Mouse (Mus musculus) testis, postnatal 10 days (tissue): ENCODE measurements around the gene Anxa11.
"Not testable (repeated sequence)": the region's sequence is repeated elsewhere in the genome, so short reads cannot be mapped to it uniquely, and the experiment has no call there.

Source experiments
- DNase-seq: peaks from one replicate; pipeline ENCODE4 v3.0.0; 2021; ENCODE audit warnings: low spot score

Anxa11 gene

DNA sequence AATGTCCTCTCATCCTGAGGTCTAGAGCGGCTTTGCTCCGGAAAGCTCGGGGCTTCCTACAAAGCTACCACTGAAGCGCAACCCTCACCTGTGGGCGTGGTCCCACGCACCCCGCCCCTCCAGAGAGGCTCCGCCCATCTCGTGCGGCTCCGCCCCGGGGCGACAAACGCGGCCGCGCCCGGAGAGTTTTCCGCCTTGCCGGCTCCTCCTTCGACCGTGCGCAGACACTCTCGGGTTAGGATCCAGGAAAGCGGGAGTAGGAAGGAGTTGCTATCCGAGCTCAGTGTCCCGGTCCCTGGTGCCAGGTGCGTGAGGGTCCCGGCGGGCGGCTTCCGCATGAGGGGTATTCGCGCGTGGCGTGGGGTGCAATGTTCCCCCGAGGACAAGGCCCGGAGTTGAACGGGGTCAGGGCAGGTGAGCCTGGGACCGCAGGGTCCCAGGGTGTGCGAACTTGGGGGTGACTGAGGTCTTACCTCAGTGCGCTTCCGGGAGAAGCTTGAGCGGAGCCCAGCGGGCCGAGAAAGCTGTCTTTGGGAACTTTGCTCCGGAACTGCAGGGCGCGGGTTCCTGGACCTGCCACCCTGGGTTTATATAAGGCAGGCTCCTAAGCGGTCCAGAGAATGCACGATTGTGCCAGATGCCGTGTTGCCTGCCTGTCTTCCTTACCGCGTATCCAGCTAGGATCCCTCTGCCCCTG is at the start of gene Anxa11:
Gene Anxa11 (plus strand): TSS at position 166 of the 697 bp plus-strand sequence.
- DNase-seq, result peak; percentile 93

DNA sequence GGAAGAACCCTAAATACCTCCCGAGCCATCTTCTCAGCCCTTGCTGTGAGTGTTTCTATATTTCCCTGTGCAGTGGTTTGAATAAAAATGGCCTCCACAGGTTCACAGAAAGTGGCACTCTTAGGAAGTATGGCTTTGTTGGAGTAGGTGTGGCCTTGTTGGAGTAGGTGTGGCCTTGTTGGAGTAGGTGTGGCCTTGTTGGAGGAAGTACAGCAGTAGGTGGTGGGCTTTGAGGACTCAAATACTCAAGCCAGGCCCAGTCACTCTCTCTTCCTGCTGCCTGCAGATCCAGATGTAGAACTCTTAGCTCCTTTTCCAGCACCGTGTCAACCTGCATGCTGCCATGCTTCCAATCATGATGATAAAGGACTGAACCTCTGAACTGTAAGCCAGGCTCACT is 47.6 kb upstream of the Anxa11 start:
- no peak for DNase-seq

DNA sequence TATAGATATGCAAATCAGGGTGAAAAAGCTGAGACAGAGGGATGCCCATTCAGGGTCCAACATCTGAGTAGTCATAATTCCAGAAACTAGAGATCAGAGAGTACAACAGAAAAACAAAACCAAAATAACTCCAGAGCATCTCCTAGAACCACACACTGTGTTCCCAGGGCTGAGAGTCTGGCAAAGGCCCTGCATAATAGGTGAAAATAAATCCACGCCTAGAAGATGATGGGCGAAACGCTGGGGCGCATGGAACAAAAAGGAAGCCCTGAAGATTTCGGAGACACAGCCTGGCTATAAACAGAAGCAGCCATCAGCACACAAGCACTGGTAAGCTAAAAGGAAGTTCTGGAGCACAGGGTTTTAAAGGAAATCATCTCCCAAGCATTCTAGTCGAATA is 46.9 kb upstream of the Anxa11 start:
- no peak for DNase-seq

DNA sequence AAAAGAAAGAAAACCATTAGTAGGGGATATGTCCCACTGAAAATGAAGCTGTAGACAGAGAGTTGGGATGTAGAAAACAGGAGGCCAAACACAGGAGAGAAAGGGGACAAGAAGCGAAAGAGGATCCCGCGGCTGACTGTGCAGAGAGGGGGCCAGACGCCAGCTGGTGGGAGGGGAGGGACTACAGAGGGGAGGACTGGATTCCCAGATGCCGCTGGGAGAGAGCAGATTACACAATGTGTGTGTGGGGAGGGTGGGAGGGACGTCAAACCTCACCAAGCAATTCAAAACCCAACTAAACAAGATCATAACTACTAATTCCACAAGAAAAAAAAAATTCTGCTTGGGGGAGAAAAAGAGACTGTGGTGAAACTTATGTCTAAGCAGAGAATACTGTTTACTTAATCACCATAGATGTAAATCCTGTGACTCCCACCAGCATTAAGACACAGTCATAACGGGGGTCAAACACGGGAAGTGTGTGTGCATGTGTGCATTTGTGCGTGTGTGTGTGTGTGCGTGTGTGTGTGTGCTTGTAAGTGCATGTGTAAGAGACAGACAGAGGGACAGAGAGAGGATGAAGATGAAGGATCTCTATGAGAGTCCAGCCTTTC is 46.3 kb upstream of the Anxa11 start:
- DNase-seq, result peak; percentile 77

DNA sequence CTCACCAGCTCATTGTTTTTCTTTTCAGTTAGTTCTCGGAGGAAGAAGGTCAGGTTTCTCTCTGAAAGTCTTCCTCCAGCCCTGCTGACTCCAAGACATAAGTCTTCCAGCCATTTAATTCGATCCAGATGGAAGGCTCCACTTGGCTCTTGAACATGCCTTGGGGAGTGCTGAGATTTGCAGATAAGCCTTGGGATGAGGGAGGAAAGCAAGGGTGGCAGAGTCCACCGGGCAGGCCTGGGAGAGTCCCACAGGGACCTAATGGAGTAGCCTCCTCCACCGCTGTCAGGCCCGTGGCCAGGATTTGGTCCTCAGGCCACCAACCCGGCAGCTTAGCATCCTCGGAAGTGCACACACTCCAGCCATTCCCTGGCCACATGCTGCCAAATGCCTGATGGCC is 45.3 kb upstream of the Anxa11 start:
- DNase-seq, result no peak

DNA sequence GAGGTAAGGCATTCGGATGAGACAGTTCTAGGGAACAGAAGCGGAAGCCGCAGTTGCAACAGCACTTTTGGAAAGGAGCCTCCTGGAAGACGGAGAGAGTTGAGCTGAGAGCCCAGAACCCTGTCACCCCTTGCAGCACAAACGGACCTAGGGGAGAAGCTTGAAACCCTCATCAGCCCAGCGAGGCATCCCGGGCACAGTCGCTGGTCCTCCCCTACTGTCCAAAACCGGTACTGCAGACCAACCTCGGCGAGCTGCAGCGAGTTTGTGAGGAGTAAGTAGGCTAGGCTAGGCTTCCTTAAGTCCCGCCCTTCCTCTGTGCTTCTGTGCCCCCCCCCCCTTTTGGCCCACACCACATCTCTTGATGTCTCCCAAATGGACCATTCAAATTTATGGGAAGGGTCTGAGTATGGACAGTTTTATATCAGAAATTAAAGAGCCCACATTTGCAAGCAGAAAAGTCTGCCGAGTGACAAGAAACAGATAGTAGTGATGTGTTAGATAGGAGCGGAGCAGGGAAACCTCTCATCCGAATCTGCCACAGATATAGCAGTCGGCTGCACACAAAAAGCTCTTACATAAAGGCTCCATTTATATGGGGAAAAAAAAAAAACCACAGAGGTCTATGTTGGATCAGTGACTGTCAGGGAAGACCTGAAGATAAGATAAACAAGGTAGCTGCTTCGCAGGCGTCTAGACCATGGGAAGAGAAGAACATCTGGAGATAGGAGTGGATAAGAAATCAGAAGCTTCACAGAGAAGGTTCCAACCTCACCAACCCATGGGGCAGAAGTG is 41.6 kb upstream of the Anxa11 start:
- DNase-seq, result peak; percentile 94

DNA sequence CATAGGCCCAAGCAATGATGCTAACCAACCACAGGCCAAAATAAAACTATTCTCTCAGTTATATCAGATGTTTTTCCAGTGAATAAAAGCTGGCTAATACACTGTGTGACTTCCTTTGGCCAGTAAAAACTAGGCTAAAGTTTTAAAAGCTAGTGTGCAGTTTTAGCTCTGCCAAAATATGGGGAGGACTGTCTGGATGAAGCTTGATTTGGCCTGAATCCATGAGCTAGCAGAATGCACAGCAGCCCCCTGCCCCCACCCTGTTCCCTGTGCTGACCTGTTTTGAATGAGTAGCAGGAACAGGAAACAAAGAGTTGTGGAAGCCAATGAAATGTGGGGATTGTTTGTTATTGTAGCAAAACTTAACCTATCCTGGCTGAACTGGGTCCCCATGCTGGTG is 39.4 kb upstream of the Anxa11 start:
- no peak for DNase-seq

DNA sequence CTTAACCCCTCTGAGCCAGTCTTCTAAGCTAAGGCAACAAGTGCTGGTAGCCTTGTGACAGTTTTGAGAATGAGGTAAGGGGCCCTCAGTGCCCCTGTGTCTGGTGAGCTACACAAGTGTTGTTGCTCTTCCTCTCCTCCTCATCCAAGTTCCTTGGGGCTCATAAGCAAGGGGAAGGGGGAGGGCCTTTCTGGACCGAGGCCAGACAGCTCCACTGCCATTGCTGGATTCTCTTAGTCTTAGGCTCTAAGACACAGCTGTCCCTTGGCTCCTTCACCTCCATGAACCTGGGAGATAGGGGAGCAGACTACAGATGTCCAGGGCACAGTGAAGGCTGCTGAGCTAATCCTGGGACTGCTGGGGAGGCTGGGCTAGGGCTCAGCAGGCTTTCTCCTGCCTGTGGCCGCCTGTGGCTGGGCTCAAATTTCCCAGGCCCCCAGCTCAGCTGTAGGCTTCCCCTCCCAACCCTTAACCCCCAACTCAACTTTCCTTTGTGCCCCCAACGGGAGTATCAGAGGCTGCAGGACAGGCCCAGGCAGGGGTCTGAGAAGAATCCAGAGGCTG is 38.6 kb upstream of the Anxa11 start:
- DNase-seq, result no peak

DNA sequence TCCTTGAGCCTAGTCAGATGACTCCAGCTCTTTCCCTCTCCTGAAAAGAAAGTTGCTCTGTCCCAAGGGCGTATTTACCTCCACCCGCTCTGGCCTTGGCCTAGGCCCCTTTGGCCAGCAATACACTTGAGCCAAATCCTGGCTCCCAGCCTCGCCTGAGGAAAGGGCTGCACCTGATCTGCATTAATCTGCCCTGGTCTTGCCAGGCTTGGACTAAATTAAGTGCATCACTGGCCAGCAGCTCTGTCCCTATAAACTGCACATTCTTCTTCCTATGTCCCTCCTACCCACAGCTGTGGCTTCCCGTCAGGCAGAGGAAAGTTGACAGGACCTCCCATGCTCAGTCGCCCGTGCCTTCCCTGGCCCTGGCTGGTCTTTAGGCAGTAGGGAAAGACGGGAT is 36.1 kb upstream of the Anxa11 start:
- peak; percentile 63 for DNase-seq

DNA sequence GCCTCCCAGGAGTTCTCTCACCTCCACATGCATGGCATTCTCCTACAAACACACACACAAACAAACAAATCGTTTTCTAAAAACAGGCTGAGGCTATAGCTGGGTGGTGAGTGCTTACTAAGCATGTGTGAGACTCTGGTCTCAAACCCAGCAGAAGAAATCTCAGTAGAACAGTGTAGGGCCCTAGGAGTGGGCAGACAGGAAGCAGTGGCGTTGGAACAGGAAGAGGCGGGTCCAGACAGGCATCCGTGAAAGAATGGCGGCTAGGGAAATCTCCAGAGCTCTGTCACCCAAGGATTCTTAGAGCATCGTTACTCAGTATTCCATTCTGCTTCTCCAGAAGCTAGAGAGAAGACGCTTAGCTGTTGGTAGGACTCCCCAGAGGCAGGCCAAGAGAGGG is 35.4 kb upstream of the Anxa11 start:
- DNase-seq, result no peak

DNA sequence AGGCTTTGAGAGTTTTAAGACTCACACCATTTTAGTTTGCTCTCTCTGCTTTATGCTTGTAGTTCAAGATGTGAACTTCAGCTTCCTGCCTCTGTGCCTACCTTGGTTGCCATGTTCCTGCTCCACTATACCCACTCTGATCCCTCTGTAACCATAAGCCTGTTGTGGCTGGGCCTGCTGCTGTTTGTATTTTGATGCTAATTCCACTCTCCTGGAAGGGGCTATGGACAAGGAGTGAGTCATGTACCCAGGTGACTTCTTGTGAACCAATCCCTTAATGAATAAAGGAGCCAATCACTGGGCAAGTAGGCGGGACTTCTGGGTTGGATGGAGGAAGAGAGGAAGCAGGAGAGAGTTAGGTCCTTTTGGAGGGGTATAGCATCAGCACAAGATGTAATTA is 30.9 kb upstream of the Anxa11 start:
- not testable (repeated sequence) for DNase-seq

DNA sequence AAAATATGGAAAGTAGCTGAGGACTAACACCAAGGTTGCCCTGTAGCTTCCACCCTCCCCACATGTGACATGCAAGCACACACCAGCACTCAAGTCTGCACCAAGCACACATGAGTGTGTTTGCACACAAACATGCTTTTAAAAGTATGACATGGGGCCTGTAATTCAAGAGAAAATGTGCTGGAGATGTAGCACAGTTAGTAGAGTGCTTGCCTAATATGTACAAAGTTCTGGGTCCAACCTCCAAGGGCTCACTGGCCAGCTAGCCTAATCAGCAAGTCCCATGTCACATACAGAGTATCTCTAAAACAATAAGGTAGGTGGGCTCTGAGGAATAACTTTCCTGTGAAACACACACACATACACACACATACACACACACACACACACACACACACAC is 27.8 kb upstream of the Anxa11 start:
- DNase-seq, result no peak

DNA sequence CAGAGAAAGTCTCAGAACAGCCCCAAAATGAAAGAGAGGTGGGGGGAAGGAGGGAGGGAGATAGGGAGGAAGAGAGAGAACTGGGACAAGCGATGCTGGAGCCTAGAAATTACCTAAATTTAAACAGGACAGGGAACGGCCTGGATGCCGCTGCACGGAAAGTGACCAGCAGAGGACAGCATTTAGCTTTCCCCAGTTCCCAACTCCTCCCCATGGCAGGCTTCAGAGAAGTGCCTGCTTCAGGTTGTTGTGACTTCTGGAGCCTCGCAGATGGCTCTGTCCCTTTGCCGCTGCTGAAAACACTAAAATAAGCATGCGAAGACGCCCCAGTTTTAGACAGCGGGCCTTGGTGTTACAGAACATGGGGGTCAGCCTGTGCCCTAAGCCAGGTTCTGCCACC is 25.5 kb upstream of the Anxa11 start:
- peak; percentile 81 for DNase-seq

DNA sequence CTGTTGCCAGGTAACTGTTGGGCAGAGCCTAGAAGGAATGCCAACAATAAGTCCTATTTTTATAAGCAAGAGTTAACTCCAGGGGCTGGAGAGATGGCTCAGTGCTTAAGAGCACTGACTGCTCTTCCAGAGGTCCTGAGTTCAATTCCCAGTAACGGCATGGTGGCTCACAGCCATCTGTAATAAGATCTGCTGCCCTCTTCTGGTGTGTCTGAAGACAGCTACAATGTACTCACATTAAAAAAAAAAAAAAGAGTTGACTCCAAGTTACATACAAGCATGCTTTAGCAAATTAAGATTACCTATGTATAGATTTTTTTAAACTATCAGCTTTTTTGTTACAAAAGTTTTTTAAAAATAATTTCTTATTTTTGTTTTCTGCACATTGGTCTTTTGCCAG is 19.4 kb upstream of the Anxa11 start:
- no peak for DNase-seq

DNA sequence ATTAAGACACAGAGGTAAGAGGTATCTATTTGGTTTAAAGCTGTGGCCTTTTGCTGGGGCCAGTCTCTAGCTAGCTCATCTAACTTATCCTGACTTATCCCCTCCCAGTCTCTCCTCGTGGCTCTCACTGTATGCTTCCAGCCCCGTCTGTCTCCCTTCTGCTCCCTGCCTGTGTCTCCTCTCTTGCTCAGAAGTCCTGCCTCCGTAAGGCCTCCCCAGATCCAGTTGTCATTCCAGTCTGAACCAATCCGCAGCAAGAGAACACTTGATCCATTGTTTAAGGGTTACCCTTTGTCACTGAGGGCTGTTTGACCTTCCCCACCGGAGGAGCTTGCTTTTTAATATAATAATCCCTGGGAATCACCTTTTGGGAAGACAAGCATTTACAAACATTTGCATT is 17.0 kb upstream of the Anxa11 start:
- no peak for DNase-seq

DNA sequence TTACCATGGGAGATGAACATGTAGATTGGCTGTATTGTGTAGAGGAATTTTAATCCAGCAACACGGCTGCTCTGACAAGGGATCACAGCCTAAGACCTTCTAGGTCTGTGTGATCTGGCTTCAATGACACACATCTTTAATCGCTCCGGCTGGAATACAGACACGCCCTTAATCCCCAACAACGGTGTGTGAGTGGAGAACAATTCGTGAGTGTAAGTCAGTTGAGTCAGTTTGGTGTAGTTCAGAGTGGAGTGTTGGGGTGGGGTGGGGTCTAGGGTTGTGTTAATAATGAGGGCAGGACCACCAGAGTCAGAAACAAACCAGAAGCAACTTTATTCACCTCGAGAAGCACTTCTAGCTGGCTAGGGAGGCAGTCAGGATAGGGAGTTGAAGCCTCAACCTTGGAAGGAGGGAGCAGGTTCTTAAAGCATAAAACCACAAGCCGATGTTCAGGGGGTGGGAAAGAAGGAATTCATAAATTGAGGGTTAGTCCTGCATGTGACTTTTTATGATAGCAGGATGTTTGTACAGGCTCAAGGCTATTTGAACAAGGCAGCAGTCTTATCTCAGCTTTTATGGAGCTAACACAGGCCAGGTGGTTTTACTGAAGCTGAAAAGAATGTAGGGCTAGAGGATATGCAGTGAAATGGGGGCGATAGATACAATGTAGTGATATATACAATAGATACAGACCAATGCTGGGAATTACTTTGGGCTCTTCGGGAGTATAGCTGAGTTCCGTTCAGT is 15.9 kb upstream of the Anxa11 start:
- no peak for DNase-seq

DNA sequence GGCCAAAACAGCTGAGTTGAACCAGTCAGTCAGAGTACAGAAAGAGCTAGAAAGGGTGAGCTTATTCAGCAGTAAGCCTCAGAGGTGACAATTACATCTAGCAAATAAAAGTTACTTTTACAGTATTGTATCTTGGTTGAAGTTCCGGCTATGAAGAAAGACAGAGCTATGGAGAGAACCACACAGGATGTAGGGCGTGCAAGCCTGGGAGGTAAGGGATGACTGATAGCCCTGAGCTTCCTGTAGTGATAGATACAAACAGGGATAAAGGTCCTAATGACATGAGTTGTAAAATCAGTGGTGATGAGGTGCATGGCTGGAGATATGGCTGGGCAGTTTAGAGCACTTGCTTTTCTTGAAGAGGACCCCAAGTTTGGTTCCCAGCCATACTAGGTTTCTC is 15.1 kb upstream of the Anxa11 start:
- no peak for DNase-seq

DNA sequence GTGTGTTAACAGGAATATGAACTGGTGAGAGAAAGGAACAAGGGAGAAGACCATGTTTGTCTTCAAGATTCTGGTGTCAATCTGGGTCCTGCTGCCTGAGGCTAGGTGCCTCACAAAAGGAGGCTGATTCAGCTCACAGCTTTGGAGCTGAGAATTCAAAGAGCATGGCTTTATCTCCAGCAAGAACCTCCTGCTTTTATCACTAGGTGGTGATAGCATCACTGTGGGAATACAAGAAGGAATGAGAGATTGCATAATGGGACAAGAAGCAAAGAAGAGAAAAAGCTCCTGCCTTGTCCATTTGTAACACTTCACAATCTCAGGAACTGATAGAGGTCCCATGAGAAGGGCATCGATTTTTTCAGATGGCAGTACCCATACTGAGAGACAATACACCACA is 10.6 kb upstream of the Anxa11 start:
- DNase-seq, result no peak

DNA sequence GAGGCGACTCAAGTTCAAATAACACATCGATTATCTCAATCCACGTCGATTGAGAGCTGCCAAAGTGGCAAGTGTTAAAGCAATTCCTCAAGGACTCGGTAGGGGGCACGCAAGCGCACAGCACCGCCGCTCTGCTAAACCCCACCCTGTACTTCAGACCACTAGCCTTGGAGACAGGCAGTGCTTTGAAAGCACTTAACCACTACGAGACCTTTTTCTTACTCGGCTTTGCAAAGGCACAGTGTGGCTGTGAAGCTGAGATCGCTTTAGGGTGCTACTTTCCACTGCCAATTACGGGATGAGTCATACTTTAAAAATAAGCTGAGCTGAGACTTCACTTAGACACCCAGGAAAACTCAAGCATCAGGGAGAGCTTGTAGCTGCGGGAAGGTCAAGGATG is 9.7 kb upstream of the Anxa11 start:
- peak; percentile 79 for DNase-seq

DNA sequence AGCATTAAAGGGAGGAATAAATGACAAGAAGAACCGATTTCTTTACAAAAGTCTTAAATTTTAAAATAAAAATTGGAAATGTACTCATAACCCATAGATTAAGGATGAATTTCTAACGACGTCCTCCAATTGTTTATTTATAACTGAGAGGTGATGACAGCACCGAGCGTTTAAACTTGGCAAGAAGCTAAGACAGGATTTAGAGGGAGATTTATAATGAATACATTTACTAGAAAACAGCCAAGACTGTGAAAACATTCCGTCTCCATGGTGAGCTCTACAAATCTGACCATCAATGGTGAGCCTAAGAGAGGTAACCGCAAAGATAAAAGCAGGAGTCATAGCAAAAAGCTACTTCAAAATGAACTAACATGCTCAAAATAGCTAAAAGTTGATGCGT is 3.5 kb upstream of the Anxa11 start:
- DNase-seq, result no peak

DNA sequence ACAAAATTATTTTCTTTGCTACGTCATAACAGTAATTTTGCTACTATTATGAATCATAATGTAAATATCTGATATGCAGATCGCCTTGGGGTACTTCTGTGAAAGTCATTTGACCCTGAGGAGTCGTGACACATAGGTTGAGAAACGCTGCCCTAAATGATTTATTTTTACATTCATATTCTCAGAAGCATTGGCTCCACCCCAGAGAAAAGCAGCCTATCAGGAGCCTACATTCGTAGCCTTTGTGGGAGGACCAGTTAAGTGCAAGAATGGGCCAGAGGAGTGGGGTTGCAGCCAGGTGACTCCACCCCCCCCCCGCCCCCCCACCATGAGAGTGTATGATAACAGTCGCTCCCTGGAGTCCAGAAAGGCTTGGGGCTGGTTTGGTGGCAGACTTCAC is 2.2 kb upstream of the Anxa11 start:
- DNase-seq, result no peak

DNA sequence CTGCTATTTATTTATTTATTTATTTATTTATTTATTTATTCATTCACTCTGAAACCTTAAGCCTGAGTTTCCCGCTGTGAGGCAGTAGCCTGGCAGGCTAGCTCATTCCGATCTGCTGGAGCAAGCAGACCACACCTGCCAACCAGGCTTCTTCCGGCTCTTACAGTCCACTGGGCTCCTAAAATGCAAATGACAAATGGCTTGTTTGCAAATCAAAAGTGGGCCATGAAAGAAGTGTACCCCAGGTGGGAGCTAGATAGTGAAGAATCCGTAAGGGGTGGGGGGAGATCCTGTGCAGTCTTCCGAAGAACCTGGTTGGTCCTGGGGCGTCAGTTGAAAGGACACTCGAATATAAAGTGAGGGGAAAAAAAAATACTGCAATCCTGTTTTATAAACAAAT is 995 bp upstream of the Anxa11 start:
- no peak for DNase-seq
